Mouse (Mus musculus): Measurements from ENCODE around the gene Zcchc2. TPM values are rescaled to one million over a fixed set of nuclear protein-coding genes. Genes with fewer than 3 reads are reported as not detected.

The Zcchc2 gene
- total and polyA plus RNA-seq, 3 experiments = 10.3 to 25.0 (median 19.1) TPM

- H3K9me3 ChIP-seq (replicated peaks; ENCODE audit: insufficient read depth, low read length) = no peaks in the 10 kb centered on the region
- DNase-seq (ENCODE audit: low read depth, low spot score) = no peak
- no peaks in the 10 kb centered on the region for H3K4me1 ChIP-seq (ENCODE audit: control insufficient read depth in 1 of 2, insufficient read depth in 2 of 2, low read length in 2 of 2)
- TF ChIP-seq MXI1 (IDR thresholded peaks at IDR 0.05; ENCODE audit: low read depth, low read length) = no peak
- TF ChIP-seq GATA1 (IDR thresholded peaks at IDR 0.05; ENCODE audit: low read depth, low read length) = no peak
- TF ChIP-seq SIN3A (IDR thresholded peaks at IDR 0.05; ENCODE audit: low read length) = no peak
- H3K27me3 ChIP-seq (ENCODE audit: control insufficient read depth in 1 of 2, insufficient read depth in 2 of 2, low read length in 2 of 2) = no peaks in the 10 kb centered on the region; a peak in 1 of 4 replicates
- H3K27ac ChIP-seq (ENCODE audit: control insufficient read depth, low read depth, low read length) = no peak overlapping the region
- no peak overlapping the region for H3K9ac ChIP-seq (ENCODE audit: control insufficient read depth, low read depth, low read length, poor library complexity, severe bottlenecking)
- no peak overlapping the region for H3K4me3 ChIP-seq (ENCODE audit: control insufficient read depth in 1 of 2, insufficient read depth in 1 of 2, low read depth in 2 of 2, low read length in 2 of 2)
- H3K36me3 ChIP-seq (ENCODE audit: control insufficient read depth in 1 of 2, insufficient read depth in 2 of 2, low read length in 2 of 2) = no peaks in the 10 kb centered on the region
- no peaks in the 10 kb centered on the region for H3K79me2 ChIP-seq (ENCODE audit: control insufficient read depth, insufficient read depth, low read length, poor library complexity)
Observed at GRCm38 (mm10) chr1:105964514-105964913, 25.7 kb upstream of the Zcchc2 start.

GRCm38 (mm10) chr1:105965189-105965588 lies 25.0 kb upstream of the Zcchc2 start:
- Histone ChIP-seq H3K9me3 (replicated peaks; ENCODE audit: insufficient read depth, low read length) (no peaks in the 10 kb centered on the region), H3K27ac (ENCODE audit: control insufficient read depth, low read depth, low read length) (no peak overlapping the region), H3K4me1 (ENCODE audit: control insufficient read depth in 1 of 2, insufficient read depth in 2 of 2, low read length in 2 of 2) (no peaks in the 10 kb centered on the region), H3K36me3 (ENCODE audit: control insufficient read depth in 1 of 2, insufficient read depth in 2 of 2, low read length in 2 of 2) (no peaks in the 10 kb centered on the region), H3K79me2 (ENCODE audit: control insufficient read depth, insufficient read depth, low read length, poor library complexity) (no peaks in the 10 kb centered on the region), H3K27me3 (ENCODE audit: control insufficient read depth in 1 of 2, insufficient read depth in 2 of 2, low read length in 2 of 2) (no peaks in the 10 kb centered on the region; a peak in 1 of 4 replicates), H3K4me3 (ENCODE audit: control insufficient read depth in 1 of 2, insufficient read depth in 1 of 2, low read depth in 2 of 2, low read length in 2 of 2) (no peak overlapping the region), H3K9ac (ENCODE audit: control insufficient read depth, low read depth, low read length, poor library complexity, severe bottlenecking) (no peak overlapping the region)
- no peak for DNase-seq (ENCODE audit: low read depth, low spot score)
- no peak for TF ChIP-seq USF1 (IDR thresholded peaks at IDR 0.05; ENCODE audit: low read depth, low read length)
- no peak for TF ChIP-seq SIN3A (IDR thresholded peaks at IDR 0.05; ENCODE audit: low read length)
- no peak for TF ChIP-seq GABPA (IDR thresholded peaks at IDR 0.05; ENCODE audit: low read depth, low read length)
- TF ChIP-seq POLR2AphosphoS2 (IDR thresholded peaks at IDR 0.05; ENCODE audit: low read length) = no peak
- TF ChIP-seq EP300 (IDR thresholded peaks at IDR 0.05; ENCODE audit: low read depth in 1 of 2, low read length in 2 of 2) = no peak
- TF ChIP-seq ZKSCAN1 (IDR thresholded peaks at IDR 0.05; ENCODE audit: low read depth, low read length) = no peak
- no peak for TF ChIP-seq MEF2A (IDR thresholded peaks at IDR 0.05; ENCODE audit: extremely low read depth, insufficient replicate concordance, low read depth, low read length, poor library complexity, severe bottlenecking)
- no peak for TF ChIP-seq UBTF (IDR thresholded peaks at IDR 0.05; ENCODE audit: borderline replicate concordance, insufficient read depth, low read depth, low read length)
- no peak for TF ChIP-seq POLR2A (IDR thresholded peaks at IDR 0.05; ENCODE audit: control insufficient read depth in 1 of 2, insufficient read depth in 1 of 2, low read depth in 1 of 2, low read length in 2 of 2, poor library complexity in 1 of 2)

GRCm38 (mm10) chr1:105971490-105972170 lies 18.6 kb upstream of the Zcchc2 start:
- peak overlapping the region; percentile 49 to 80 for H3K4me3 ChIP-seq (ENCODE audit: control insufficient read depth in 1 of 2, insufficient read depth in 1 of 2, low read depth in 2 of 2, low read length in 2 of 2)
- peak overlapping the region; percentile 31 for H3K9ac ChIP-seq (ENCODE audit: control insufficient read depth, low read depth, low read length, poor library complexity, severe bottlenecking)
- DNase-seq (ENCODE audit: low read depth, low spot score) = peak; percentile 89
- H3K27me3 ChIP-seq (ENCODE audit: control insufficient read depth in 1 of 2, insufficient read depth in 2 of 2, low read length in 2 of 2) = no peaks in the 10 kb centered on the region
- peaks cover 5 to 9% of the 10 kb centered on the region in 2 experiments; a peak in 2 of 4 replicates for H3K4me1 ChIP-seq (ENCODE audit: control insufficient read depth in 1 of 2, insufficient read depth in 2 of 2, low read length in 2 of 2)
- H3K36me3 ChIP-seq (ENCODE audit: control insufficient read depth in 1 of 2, insufficient read depth in 2 of 2, low read length in 2 of 2) = peaks cover 0 to 4% of the 10 kb centered on the region in 2 experiments; a peak in 1 of 4 replicates
- H3K79me2 ChIP-seq (ENCODE audit: control insufficient read depth, insufficient read depth, low read length, poor library complexity) = no peaks in the 10 kb centered on the region
- H3K27ac ChIP-seq (ENCODE audit: control insufficient read depth, low read depth, low read length) = no peak overlapping the region
- H3K9me3 ChIP-seq (replicated peaks; ENCODE audit: insufficient read depth, low read length) = no peaks in the 10 kb centered on the region
- TF ChIP-seq USF2 (IDR thresholded peaks at IDR 0.05; ENCODE audit: borderline replicate concordance in 1 of 2, insufficient read depth in 1 of 2, low read depth in 1 of 2, low read length in 2 of 2) (no peak), MYC (IDR thresholded peaks at IDR 0.05; ENCODE audit: low read depth, low read length) (no peak), CTCF (IDR thresholded peaks at IDR 0.05 in 2 of 3, conservative IDR thresholded peaks at IDR 0.05 in 1 of 3; ENCODE audit: control insufficient read depth in 1 of 3, insufficient read depth in 1 of 3, low read depth in 2 of 3, low read length in 3 of 3, poor library complexity in 1 of 3, severe bottlenecking in 1 of 3) (no peak), UBTF (IDR thresholded peaks at IDR 0.05; ENCODE audit: borderline replicate concordance, insufficient read depth, low read depth, low read length) (no peak), KAT2A (conservative IDR thresholded peaks at IDR 0.05; ENCODE audit: low read depth, low read length) (no peak), TCF12 (IDR thresholded peaks at IDR 0.05; ENCODE audit: low read depth, low read length) (0 out of 2 replicates have a peak, but pooled peaks have one; percentile 51), RCOR1 (IDR thresholded peaks at IDR 0.05; ENCODE audit: low read depth, low read length) (peak; percentile 37), POLR2A (IDR thresholded peaks at IDR 0.05; ENCODE audit: control insufficient read depth in 1 of 2, insufficient read depth in 1 of 2, low read depth in 1 of 2, low read length in 2 of 2, poor library complexity in 1 of 2) (no peak), EP300 (IDR thresholded peaks at IDR 0.05; ENCODE audit: low read depth in 1 of 2, low read length in 2 of 2) (peak; percentile 56 to 75), ZMIZ1 (IDR thresholded peaks at IDR 0.05; ENCODE audit: low read depth, low read length) (no peak), CHD2 (IDR thresholded peaks at IDR 0.05; ENCODE audit: low read length) (no peak), ELF1 (IDR thresholded peaks at IDR 0.05; ENCODE audit: low read depth, low read length) (0 out of 2 replicates have a peak, but pooled peaks have one; percentile 16), SIN3A (IDR thresholded peaks at IDR 0.05; ENCODE audit: low read length) (peak; percentile 82), MYB (IDR thresholded peaks at IDR 0.05; ENCODE audit: low read depth, low read length) (no peak), GABPA (IDR thresholded peaks at IDR 0.05; ENCODE audit: low read depth, low read length) (no peak), POLR2AphosphoS2 (IDR thresholded peaks at IDR 0.05; ENCODE audit: low read length) (no peak), MAFK (IDR thresholded peaks at IDR 0.05; ENCODE audit: borderline replicate concordance, low read depth, low read length) (0 out of 2 replicates have a peak, but pooled peaks have one; percentile 19)

Measured in MEL (cell line).